In the genomic region with DNA sequence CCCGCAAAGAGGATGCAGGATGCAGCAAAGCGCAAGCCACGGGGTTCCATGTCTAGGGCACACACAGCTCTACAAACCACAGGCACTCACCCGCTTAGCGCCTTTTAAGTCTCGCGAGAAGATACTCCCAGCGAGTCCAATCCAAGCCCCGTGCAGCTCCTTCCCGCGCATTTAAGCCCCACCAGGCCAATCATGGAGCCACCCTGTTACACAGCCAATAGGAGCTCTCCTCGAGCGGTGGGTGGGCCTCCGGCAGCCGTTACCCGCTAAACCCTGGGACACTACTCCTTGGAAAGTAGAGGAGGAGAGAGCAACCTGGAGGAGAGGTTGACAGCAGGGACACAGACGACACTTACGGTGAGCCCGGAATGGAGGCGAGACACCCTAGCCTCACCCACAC, we compare ENCODE assay signal across 11 mouse cellular contexts. TPM values are rescaled to one million over a fixed set of nuclear protein-coding genes. Genes with fewer than 3 reads are reported as not detected.
DNase-seq lines count a peak whose midpoint lies in the region; ATAC-seq lines count a peak whose summit lies in the region.
"Had no signal": no experiment of that assay in that cellular context is flagged by ENCODE, and none has a peak within 500 bp of the region (broad histone marks: within the 10 kb centered on the region; RNA-seq: fewer than 3 reads in every experiment).

A gene (plus strand): TSS at position 277 of the 400 bp plus-strand sequence.

- no peaks in the 10 kb centered on the region for H3K36me3 ChIP-seq in hindbrain, embryonic 15.5 days
- H3K36me3 ChIP-seq in hindbrain, embryonic 16.5 days (ENCODE audit: control insufficient read depth, insufficient read depth, low read length) = no peaks in the 10 kb centered on the region
- H3K36me3 ChIP-seq in liver, embryonic 16.5 days (ENCODE audit: control insufficient read depth, insufficient read depth) = no peaks in the 10 kb centered on the region
- H3K36me3 ChIP-seq: hindbrain, embryonic 12.5 days had no signal

- no peak for ATAC-seq in hindbrain, embryonic 15.5 days (ENCODE audit: low FRiP score, low read depth)
- no peak; the same call in 1 of the 2 replicates for ATAC-seq in hindbrain, embryonic 16.5 days
- peak; percentile 77 for ATAC-seq in liver, embryonic 16.5 days (ENCODE audit: low read depth)

- WGBS in hindbrain, embryonic 15.5 days = 76% methylated on average over 20 of the region's 20 CpGs
- 70% methylated on average over 20 of the region's 20 CpGs for WGBS in hindbrain, embryonic 16.5 days
- WGBS in liver, embryonic 16.5 days (ENCODE audit: insufficient replicate concordance) = 67% methylated on average over 20 of the region's 20 CpGs

- H3K27me3 ChIP-seq in hindbrain, embryonic 15.5 days = no peaks in the 10 kb centered on the region
- H3K27me3 ChIP-seq in hindbrain, embryonic 16.5 days (replicated peaks; ENCODE audit: control insufficient read depth, insufficient read depth, low read length) = no peaks in the 10 kb centered on the region
- no peaks in the 10 kb centered on the region for H3K27me3 ChIP-seq in liver, embryonic 16.5 days (ENCODE audit: control insufficient read depth, insufficient read depth, low read depth, low read length)
- H3K27me3 ChIP-seq: hindbrain, embryonic 12.5 days had no signal

- no peaks in the 10 kb centered on the region for H3K4me1 ChIP-seq in hindbrain, embryonic 15.5 days (replicated peaks)
- H3K4me1 ChIP-seq in hindbrain, embryonic 16.5 days (ENCODE audit: control insufficient read depth, insufficient read depth, low read depth, low read length) = no peaks in the 10 kb centered on the region
- no peaks in the 10 kb centered on the region for H3K4me1 ChIP-seq in liver, embryonic 16.5 days (ENCODE audit: control insufficient read depth, low read depth, low read length)
- H3K4me1 ChIP-seq: hindbrain, embryonic 12.5 days had no signal

- DNase-seq in ES-CJ7 (ENCODE audit: low read depth, low spot score) = peak; percentile 70
- peak; percentile 9 for DNase-seq in embryo, embryonic 9.5 days (ENCODE audit: extremely low spot score)
- DNase-seq in kidney, adult 8-10 months = no peak
- no peak for DNase-seq in ovary, postnatal 36 days (ENCODE audit: low spot score)
- DNase-seq in adrenal gland, postnatal 25 days = no peak
- DNase-seq: cerebellum, adult 11 months had no signal

- no peak within 1 kb of the TSS for H3K9ac ChIP-seq in hindbrain, embryonic 15.5 days
- H3K9ac ChIP-seq in hindbrain, embryonic 16.5 days (ENCODE audit: low read depth, low read length) = no peak within 1 kb of the TSS
- H3K9ac ChIP-seq in liver, embryonic 16.5 days (ENCODE audit: low read depth, low read length) = no peak within 1 kb of the TSS
- H3K9ac ChIP-seq: hindbrain, embryonic 12.5 days had no signal

- H3K27ac ChIP-seq in hindbrain, embryonic 15.5 days (replicated peaks) = no peak within 1 kb of the TSS
- H3K27ac ChIP-seq in hindbrain, embryonic 16.5 days (ENCODE audit: low read depth, low read length) = no peak within 1 kb of the TSS
- H3K27ac ChIP-seq in liver, embryonic 16.5 days (ENCODE audit: low read length) = no peak within 1 kb of the TSS
- H3K27ac ChIP-seq: hindbrain, embryonic 12.5 days had no signal

- no peak within 1 kb of the TSS for H3K4me3 ChIP-seq in hindbrain, embryonic 15.5 days
- no peak within 1 kb of the TSS for H3K4me3 ChIP-seq in hindbrain, embryonic 16.5 days (ENCODE audit: low read length)
- peak within 1 kb of the TSS; percentile 22 for H3K4me3 ChIP-seq in liver, embryonic 16.5 days (ENCODE audit: low read depth, low read length)
- H3K4me3 ChIP-seq: hindbrain, embryonic 12.5 days had no signal

- H3K9me3 ChIP-seq in hindbrain, embryonic 15.5 days = no peaks in the 10 kb centered on the region
- H3K9me3 ChIP-seq in hindbrain, embryonic 16.5 days (ENCODE audit: control insufficient read depth, low read length) = no peaks in the 10 kb centered on the region
- H3K9me3 ChIP-seq in liver, embryonic 16.5 days (replicated peaks; ENCODE audit: control insufficient read depth, low read length) = no peaks in the 10 kb centered on the region
- H3K9me3 ChIP-seq: hindbrain, embryonic 12.5 days had no signal

- H3K4me2 ChIP-seq in hindbrain, embryonic 15.5 days = 0 out of 2 replicates have a peak within 1 kb of the TSS, but pooled peaks have one; percentile 2
- no peak within 1 kb of the TSS for H3K4me2 ChIP-seq in hindbrain, embryonic 16.5 days (ENCODE audit: low read length)
- no peak within 1 kb of the TSS for H3K4me2 ChIP-seq in liver, embryonic 16.5 days (ENCODE audit: low read depth, low read length)
- H3K4me2 ChIP-seq: hindbrain, embryonic 12.5 days had no signal

RNA-seq across cellular contexts. Expression of the gene that starts here (rescaled TPM):
- 0.16 and 0.76 TPM in 2 replicates for polyA plus RNA-seq in hindbrain, embryonic 15.5 days (2015; fragmentation: Nextera tagmentation; extraction: Ambion mirVana)
- polyA plus RNA-seq in hindbrain, embryonic 16.5 days (2015; fragmentation: Nextera tagmentation; extraction: Ambion mirVana) = 0.28 and 0.60 TPM in 2 replicates
- 0.63 and 0.96 TPM in 2 replicates for polyA plus RNA-seq in liver, embryonic 16.5 days (2015; fragmentation: Nextera tagmentation; extraction: Ambion mirVana)
- total RNA-seq in adrenal gland, postnatal 25 days (2021) = 0.36 TPM in 1 of 2 replicates, not detected in the other
- total RNA-seq: MEL had no signal

Comparison
In these comparisons a context has a peak if more than half of its experiments do, and no peak if none do; other contexts are left out.
1. Peak in ATAC-seq and H3K4me3 ChIP-seq in liver, embryonic 16.5 days; RNA of the gene not detected or under 1 TPM.
2. DNase-seq: peak in ES-CJ7 (single experiment) and embryo, embryonic 9.5 days (single experiment); none in kidney, adult 8-10 months (0 of 2), ovary, postnatal 36 days (single experiment) and adrenal gland, postnatal 25 days (single experiment).